7 mouse cellular contexts compared by ENCODE assay signal in genomic region chr9:57565741-57566221, GRCm38 (mm10). TPM values are rescaled to one million over a fixed set of nuclear protein-coding genes. Genes with fewer than 3 reads are reported as not detected.
DNase-seq lines count a peak whose midpoint lies in the region; ATAC-seq and TF ChIP-seq lines count a peak whose summit lies in the region.

No protein-coding gene starts in this region.

- 27% methylated on average over 10 of the region's 10 CpGs for WGBS in bone marrow, adult 2 months
- WGBS in heart, embryonic 12.5 days = 39% methylated on average over 10 of the region's 10 CpGs

- ATAC-seq in heart, embryonic 12.5 days (ENCODE audit: insufficient number of reproducible peaks, low FRiP score) = no peak

- peaks cover 25% of the 10 kb centered on the region for H3K36me3 ChIP-seq in heart, embryonic 12.5 days
- H3K36me3 ChIP-seq in splenic B cell, adult 2 months (ENCODE audit: control insufficient read depth, insufficient read depth, low read length, poor library complexity, severe bottlenecking) = peaks cover 7% of the 10 kb centered on the region

- peaks cover 8% of the 10 kb centered on the region for H3K4me1 ChIP-seq in bone marrow, adult 2 months (ENCODE audit: control insufficient read depth, insufficient read depth, low read length)
- H3K4me1 ChIP-seq in heart, embryonic 12.5 days (replicated peaks) = peaks cover 53% of the 10 kb centered on the region

- TF ChIP-seq POLR2A in bone marrow, adult 2 months (IDR thresholded peaks at IDR 0.05; ENCODE audit: borderline replicate concordance, control insufficient read depth, low read depth, low read length) = no peak

- no peaks in the 10 kb centered on the region for H3K27me3 ChIP-seq in heart, embryonic 12.5 days (replicated peaks)
- no peaks in the 10 kb centered on the region for H3K27me3 ChIP-seq in splenic B cell, adult 2 months (ENCODE audit: control insufficient read depth, insufficient read depth, low read length, poor library complexity, severe bottlenecking)

- H3K9ac ChIP-seq in heart, embryonic 12.5 days = 0 out of 2 replicates have a peak overlapping the region, but pooled peaks have one; percentile 6

- peak overlapping the region; percentile 5; the same call in 1 of the 2 replicates for H3K4me2 ChIP-seq in heart, embryonic 12.5 days

- no peaks in the 10 kb centered on the region for H3K9me3 ChIP-seq in heart, embryonic 12.5 days (replicated peaks)

- peak; percentile 62 for DNase-seq in 416B (ENCODE audit: low read depth)
- DNase-seq in kidney, postnatal 4 days = peak; percentile 39 to 55
- DNase-seq in lung, postnatal 4 days = peak; percentile 45 to 58
- peak; percentile 24 for DNase-seq in splenic B cell, adult 2 months (ENCODE audit: low read depth, low spot score)
- DNase-seq in urinary bladder, postnatal 10 days (ENCODE audit: low spot score) = no peak

- H3K27ac ChIP-seq in bone marrow, adult 2 months (ENCODE audit: control insufficient read depth, insufficient read depth, low read depth, low read length, poor library complexity) = peak overlapping the region; percentile 68
- H3K27ac ChIP-seq in heart, embryonic 12.5 days (ENCODE audit: poor library complexity, severe bottlenecking) = no peak overlapping the region; the same call in 1 of the 2 replicates

- no peak for TF ChIP-seq CTCF in bone marrow, adult 2 months (IDR thresholded peaks at IDR 0.05; ENCODE audit: control insufficient read depth, insufficient read depth, low read length)

- peak overlapping the region; percentile 1 for H3K4me3 ChIP-seq in bone marrow, adult 2 months (replicated peaks; ENCODE audit: control insufficient read depth, low read depth, low read length)
- no peak overlapping the region for H3K4me3 ChIP-seq in heart, embryonic 12.5 days

RNA-seq across cellular contexts. Expression of gene Scamp2, which starts 5.0 kb away (rescaled TPM):
- 21.3 and 46.4 TPM in 2 replicates for polyA plus RNA-seq in bone marrow, adult 2 months (2011; ENCODE audit: insufficient read depth, insufficient read length, low replicate concordance, missing spikeins)
- polyA plus RNA-seq in heart, embryonic 12.5 days (2016; fragmentation: Nextera tagmentation; extraction: Ambion mirVana) = 52.5 and 55.6 TPM in 2 replicates

RNA-seq across cellular contexts. Expression of gene Mpi, which starts 13.2 kb away (rescaled TPM):
- polyA plus RNA-seq in bone marrow, adult 2 months (2011; ENCODE audit: insufficient read depth, insufficient read length, low replicate concordance, missing spikeins) = 11.7 and 17.8 TPM in 2 replicates
- polyA plus RNA-seq in heart, embryonic 12.5 days (2016; fragmentation: Nextera tagmentation; extraction: Ambion mirVana) = 75.6 and 82.6 TPM in 2 replicates

RNA-seq across cellular contexts. Expression of gene Ulk3, which starts 23.5 kb away (rescaled TPM):
- 17.8 and 35.6 TPM in 2 replicates for polyA plus RNA-seq in bone marrow, adult 2 months (2011; ENCODE audit: insufficient read depth, insufficient read length, low replicate concordance, missing spikeins)
- 18.1 and 19.5 TPM in 2 replicates for polyA plus RNA-seq in heart, embryonic 12.5 days (2016; fragmentation: Nextera tagmentation; extraction: Ambion mirVana)

RNA-seq across cellular contexts. Expression of gene Fam219b, which starts 28.5 kb away (rescaled TPM):
- polyA plus RNA-seq in bone marrow, adult 2 months (2011; ENCODE audit: insufficient read depth, insufficient read length, low replicate concordance, missing spikeins) = 8.4 and 10.3 TPM in 2 replicates
- polyA plus RNA-seq in heart, embryonic 12.5 days (2016; fragmentation: Nextera tagmentation; extraction: Ambion mirVana) = 12.8 TPM in 2 replicates

RNA-seq across cellular contexts. Expression of gene Cplx3, which starts 40.3 kb away (rescaled TPM):
- not detected in 2 replicates for polyA plus RNA-seq in bone marrow, adult 2 months (2011; ENCODE audit: insufficient read depth, insufficient read length, low replicate concordance, missing spikeins)
- not detected in 2 replicates for polyA plus RNA-seq in heart, embryonic 12.5 days (2016; fragmentation: Nextera tagmentation; extraction: Ambion mirVana)
